ENCODE assay signal across 32 mouse cellular contexts in genomic region chr6:128487736-128488135, GRCm38 (mm10). TPM values are rescaled to one million over a fixed set of nuclear protein-coding genes. Genes with fewer than 3 reads are reported as not detected.
"Had no signal": no experiment of that assay in that cellular context is flagged by ENCODE, and none has a peak within 500 bp of the region (broad histone marks: within the 10 kb centered on the region; RNA-seq: fewer than 3 reads in every experiment).

No protein-coding gene starts in this region.

- H3K27me3 ChIP-seq: embryonic facial prominence, embryonic 12.5 days; embryonic facial prominence, embryonic 13.5 days; embryonic facial prominence, embryonic 15.5 days; forebrain, embryonic 12.5 days; forebrain, embryonic 13.5 days; forebrain, embryonic 15.5 days had no signal

- DNase-seq: cerebellum, adult 9-10 months; cerebellum, adult 9-11 months; cerebellum, postnatal 10 days; cerebellum, postnatal 14 days; cerebellum, postnatal 25 days; cerebellum, postnatal 36 days; embryo, embryonic 11 days; forebrain, postnatal 0 days; gastrocnemius, adult 2 months; gastrocnemius, postnatal 10 days; gastrocnemius, postnatal 14 days; gastrocnemius, postnatal 25 days; gastrocnemius, postnatal 36 days; heart, adult 18-20 months; heart, adult 2 months had no signal

- H3K4me1 ChIP-seq: embryonic facial prominence, embryonic 10.5 days; embryonic facial prominence, embryonic 12.5 days; embryonic facial prominence, embryonic 13.5 days; embryonic facial prominence, embryonic 15.5 days; forebrain, embryonic 10.5 days; forebrain, embryonic 12.5 days; forebrain, embryonic 13.5 days; forebrain, embryonic 15.5 days; heart, embryonic 10.5 days had no signal

- H3K4me3 ChIP-seq: embryonic facial prominence, embryonic 10.5 days; embryonic facial prominence, embryonic 12.5 days; embryonic facial prominence, embryonic 13.5 days; embryonic facial prominence, embryonic 15.5 days; erythroblast, embryonic 14.5 days; forebrain, embryonic 10.5 days; forebrain, embryonic 12.5 days; forebrain, embryonic 13.5 days; forebrain, embryonic 15.5 days; gastrocnemius, adult 2 months; heart, adult 2 months; heart, embryonic 10.5 days had no signal

- ATAC-seq: forebrain, embryonic 13.5 days; forebrain, embryonic 14.5 days; forebrain, embryonic 15.5 days; forebrain, embryonic 16.5 days; forebrain, postnatal 0 days had no signal

- H3K9me3 ChIP-seq: embryonic facial prominence, embryonic 10.5 days; embryonic facial prominence, embryonic 12.5 days; embryonic facial prominence, embryonic 13.5 days; embryonic facial prominence, embryonic 15.5 days; forebrain, embryonic 10.5 days; forebrain, embryonic 13.5 days; forebrain, embryonic 15.5 days; heart, embryonic 10.5 days had no signal

- H3K4me2 ChIP-seq: embryonic facial prominence, embryonic 12.5 days; embryonic facial prominence, embryonic 13.5 days; embryonic facial prominence, embryonic 15.5 days; forebrain, embryonic 12.5 days; forebrain, embryonic 13.5 days; forebrain, embryonic 15.5 days had no signal

- H3K27ac ChIP-seq: embryonic facial prominence, embryonic 10.5 days; embryonic facial prominence, embryonic 12.5 days; embryonic facial prominence, embryonic 13.5 days; embryonic facial prominence, embryonic 15.5 days; forebrain, embryonic 10.5 days; forebrain, embryonic 12.5 days; forebrain, embryonic 13.5 days; forebrain, embryonic 15.5 days; gastrocnemius, adult 2 months; heart, adult 2 months; heart, embryonic 10.5 days had no signal

- H3K36me3 ChIP-seq: embryonic facial prominence, embryonic 10.5 days; embryonic facial prominence, embryonic 12.5 days; embryonic facial prominence, embryonic 13.5 days; embryonic facial prominence, embryonic 15.5 days; forebrain, embryonic 10.5 days; forebrain, embryonic 12.5 days; forebrain, embryonic 15.5 days; heart, embryonic 10.5 days had no signal

- H3K9ac ChIP-seq: embryonic facial prominence, embryonic 12.5 days; embryonic facial prominence, embryonic 13.5 days; embryonic facial prominence, embryonic 15.5 days; forebrain, embryonic 12.5 days; forebrain, embryonic 13.5 days; forebrain, embryonic 15.5 days; forebrain, postnatal 0 days had no signal

RNA-seq across cellular contexts. Expression of gene Pzp, which starts 38.8 kb away (rescaled TPM):
- total RNA-seq: common myeloid progenitor, adult 5-6 weeks; forebrain, postnatal 0 days; gastrocnemius, adult 2 months; gastrocnemius, postnatal 14 days; gastrocnemius, postnatal 25 days; granulocyte monocyte progenitor cell, adult 5-6 weeks had no signal
- polyA plus RNA-seq: cortical plate, adult 2 months; embryonic facial prominence, embryonic 10.5 days; embryonic facial prominence, embryonic 11.5 days; embryonic facial prominence, embryonic 12.5 days; forebrain, embryonic 10.5 days; forebrain, embryonic 13.5 days; forebrain, embryonic 14.5 days; forebrain, embryonic 15.5 days; forebrain, embryonic 16.5 days; forebrain, postnatal 0 days; frontal cortex, adult 2 months had no signal
